In genomic region chr1:73998925-73999375, GRCm38 (mm10) we compare ENCODE assay signal across 8 mouse cellular contexts.
A peak's percentile ranks its signal among the peaks of the same experiment; 100 is the strongest.
DNase-seq lines count a peak whose midpoint lies in the region; ATAC-seq and TF ChIP-seq lines count a peak whose summit lies in the region.

No protein-coding gene starts in this region.

- no peak overlapping the region for H3K9ac ChIP-seq in intestine, postnatal 0 days (ENCODE audit: low read depth, low read length)

- ATAC-seq in common myeloid progenitor, adult 5-6 weeks (replicated peaks; ENCODE audit: low read depth, poor library complexity, severe bottlenecking), result peak; percentile 26
- no peak for ATAC-seq in intestine, postnatal 0 days

- peak overlapping the region; percentile 56 for H3K4me3 ChIP-seq in gastrocnemius, adult 2 months
- no peak overlapping the region for H3K4me3 ChIP-seq in intestine, postnatal 0 days (ENCODE audit: low read depth, low read length)

- no peaks in the 10 kb centered on the region for H3K9me3 ChIP-seq in intestine, postnatal 0 days (ENCODE audit: control insufficient read depth)

- H3K4me1 ChIP-seq in intestine, postnatal 0 days (replicated peaks; ENCODE audit: control insufficient read depth, insufficient read depth, low read length), result 0 out of 2 replicates have a peak, but pooled peaks cover 5% of the 10 kb centered on the region

- intact Hi-C loops in gastrocnemius, adult 2 months (cut with DNase I), result loop anchor here (1.0 kb wide), 1 partner anchor 76 kb away; no protein-coding TSS in a partner anchor

- H3K27ac ChIP-seq in gastrocnemius, adult 2 months, result peak overlapping the region; percentile 90
- H3K27ac ChIP-seq in intestine, postnatal 0 days (ENCODE audit: low read depth, low read length), result peak overlapping the region; percentile 68; the same call in 1 of the 2 replicates

- 47% methylated on average over 5 of the region's 5 CpGs for WGBS in intestine, postnatal 0 days

- H3K4me2 ChIP-seq in intestine, postnatal 0 days (replicated peaks; ENCODE audit: low read depth), result no peak overlapping the region

- peak; percentile 46 for DNase-seq in gastrocnemius, adult 2 months
- no peak for DNase-seq in gastrocnemius, postnatal 10 days
- peak; percentile 70 for DNase-seq in lung, postnatal 36 days
- DNase-seq in adipocyte (ENCODE audit: low spot score), result no peak
- no peak for DNase-seq in thymus, postnatal 0 days (ENCODE audit: low spot score)
- DNase-seq in right cerebral cortex, postnatal 10 days (ENCODE audit: low spot score in 2 of 2), result no peak

- peaks cover 5% of the 10 kb centered on the region; the same call in 1 of the 2 replicates for H3K36me3 ChIP-seq in intestine, postnatal 0 days (ENCODE audit: control insufficient read depth, insufficient read depth)

- H3K27me3 ChIP-seq in intestine, postnatal 0 days (replicated peaks; ENCODE audit: control insufficient read depth, insufficient read depth, low read length), result no peaks in the 10 kb centered on the region

- no peak for TF ChIP-seq CTCF in gastrocnemius, adult 2 months (IDR thresholded peaks at IDR 0.05)
- no peak for TF ChIP-seq CTCF in intestine, postnatal 0 days (IDR thresholded peaks at IDR 0.05; ENCODE audit: low read depth)

Comparison
In these comparisons a context has a peak if more than half of its experiments do, and no peak if none do; other contexts are left out.
1. DNase-seq: peak in gastrocnemius, adult 2 months (single experiment) and lung, postnatal 36 days (single experiment); none in gastrocnemius, postnatal 10 days (single experiment), adipocyte (single experiment), thymus, postnatal 0 days (single experiment) and right cerebral cortex, postnatal 10 days (0 of 2).